Mouse (Mus musculus) layer of hippocampus, adult 9-10 months (tissue): ENCODE results near the gene Mrtfa.

ENCODE experiments used
- DNase-seq: peaks from one replicate; pipeline ENCODE4 v3.0.0; 2022; ENCODE audit warnings: low spot score

The Mrtfa gene

DNA sequence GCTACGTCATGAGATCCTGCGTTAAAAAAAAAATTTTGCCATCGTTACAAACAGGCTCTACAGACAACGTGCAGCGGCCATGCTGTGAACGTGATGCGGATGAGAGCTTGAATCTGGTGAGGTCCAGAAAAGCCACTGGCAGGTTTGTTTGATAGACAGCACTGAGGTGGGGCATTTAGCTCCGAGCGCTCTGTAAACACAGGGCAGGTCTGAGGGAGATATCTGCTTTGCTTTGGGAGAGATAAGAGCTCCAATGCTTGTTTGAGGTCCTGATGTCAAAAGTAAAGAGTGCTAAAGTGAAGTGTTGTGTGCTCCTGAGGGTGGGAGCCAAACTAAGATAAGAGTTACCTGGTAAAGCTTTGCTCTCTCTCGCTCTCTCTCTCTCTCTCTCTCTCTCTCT is 6.6 kb upstream of the Mrtfa start:
- no peak for DNase-seq

DNA sequence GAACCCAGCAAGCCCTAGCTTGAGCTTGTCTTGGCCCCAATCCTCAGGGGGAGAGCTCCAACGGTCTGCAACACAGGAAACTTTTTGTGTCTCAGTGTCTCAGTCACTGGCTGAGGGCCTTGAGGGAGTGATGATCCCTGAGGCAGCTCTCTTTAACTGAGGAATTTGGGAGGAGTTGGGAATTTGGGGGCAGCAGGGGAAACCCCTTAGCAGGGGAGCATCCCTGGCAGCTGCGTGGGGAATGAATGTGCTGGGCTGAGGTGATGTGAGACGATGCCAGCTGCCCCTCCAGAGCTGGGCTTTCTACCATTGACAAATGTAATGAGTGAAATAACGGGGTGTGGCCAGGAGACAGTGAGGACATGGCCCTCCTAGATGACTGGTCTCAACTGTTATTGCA is 4.9 kb upstream of the Mrtfa start:
- DNase-seq = no peak

DNA sequence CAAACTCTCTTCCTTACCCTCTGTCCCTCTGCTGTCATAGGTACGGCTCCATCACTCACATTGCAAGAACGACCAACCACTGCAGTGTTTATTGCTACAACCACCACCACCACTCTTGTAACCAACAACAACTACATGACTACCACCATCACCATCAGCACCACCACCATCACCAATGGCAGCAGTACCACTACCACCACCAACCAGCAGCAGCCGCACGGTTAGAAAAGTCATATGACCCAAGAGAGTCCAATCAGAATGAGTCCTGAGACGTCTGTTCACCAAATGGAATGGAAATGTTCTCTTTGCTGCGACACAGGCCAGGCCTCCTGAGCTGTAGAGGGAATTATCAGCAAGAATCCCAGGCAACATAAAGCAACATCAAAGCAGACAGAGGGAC is 4.2 kb upstream of the Mrtfa start:
- DNase-seq = no peak

DNA sequence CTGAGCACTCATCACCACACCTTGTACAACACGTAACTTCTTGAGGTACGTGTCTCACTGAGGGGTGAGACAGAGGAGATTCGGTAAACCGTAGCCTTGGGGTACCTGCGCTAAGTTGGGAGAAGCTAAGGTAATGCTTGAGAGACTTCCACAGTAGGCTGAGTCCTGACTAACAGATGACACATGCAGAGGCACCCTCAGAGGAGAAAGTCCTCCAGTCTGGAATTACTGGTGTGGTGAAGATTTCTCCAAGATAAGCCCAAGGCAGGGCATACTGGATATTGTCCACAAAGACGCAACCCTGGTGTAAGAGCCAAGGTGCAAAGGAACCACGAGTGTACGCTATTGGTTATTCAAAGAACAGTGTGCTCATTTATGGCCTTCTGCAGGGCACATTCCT is 2.3 kb upstream of the Mrtfa start:
- DNase-seq = no peak

DNA sequence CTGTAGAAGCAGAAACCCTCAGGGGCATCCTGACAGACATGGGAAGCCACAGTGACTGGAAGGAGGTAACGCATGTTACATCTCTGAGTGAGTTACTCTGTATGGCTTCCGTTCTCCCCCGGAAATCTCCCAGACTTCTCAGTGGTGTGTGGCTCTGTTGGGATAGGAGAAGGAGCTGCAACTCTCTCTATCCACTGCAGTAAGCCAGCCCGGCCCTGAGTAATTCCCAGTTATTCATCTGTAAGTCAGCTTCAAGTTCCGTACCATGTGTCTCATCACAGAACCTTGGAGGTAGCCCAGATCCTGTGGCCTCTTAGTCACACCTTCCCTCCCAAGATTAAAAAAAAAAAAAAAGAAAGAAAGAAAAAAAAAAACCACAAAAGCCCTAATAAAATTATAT is 1.8 kb upstream of the Mrtfa start:
- no peak for DNase-seq

DNA sequence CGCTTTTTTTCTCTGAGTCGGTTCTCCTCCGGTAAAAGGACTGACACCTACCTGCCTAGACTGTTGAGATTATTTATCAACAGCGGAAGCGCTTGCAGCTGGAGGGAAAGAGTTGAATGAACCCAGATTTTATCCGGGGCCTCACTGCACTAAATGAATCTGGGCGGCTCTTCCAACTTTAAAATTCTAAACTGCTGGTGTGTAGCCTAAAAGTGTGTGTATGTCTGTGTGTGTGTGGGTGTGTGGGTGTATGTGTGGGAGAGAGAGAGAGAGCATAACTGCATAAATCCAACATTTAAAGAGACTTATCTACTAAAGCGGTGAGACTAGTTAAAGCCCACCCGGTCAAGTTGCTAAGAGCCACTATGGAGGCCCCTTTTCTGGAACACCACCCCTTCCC is 746 bp upstream of the Mrtfa start:
- no peak for DNase-seq

DNA sequence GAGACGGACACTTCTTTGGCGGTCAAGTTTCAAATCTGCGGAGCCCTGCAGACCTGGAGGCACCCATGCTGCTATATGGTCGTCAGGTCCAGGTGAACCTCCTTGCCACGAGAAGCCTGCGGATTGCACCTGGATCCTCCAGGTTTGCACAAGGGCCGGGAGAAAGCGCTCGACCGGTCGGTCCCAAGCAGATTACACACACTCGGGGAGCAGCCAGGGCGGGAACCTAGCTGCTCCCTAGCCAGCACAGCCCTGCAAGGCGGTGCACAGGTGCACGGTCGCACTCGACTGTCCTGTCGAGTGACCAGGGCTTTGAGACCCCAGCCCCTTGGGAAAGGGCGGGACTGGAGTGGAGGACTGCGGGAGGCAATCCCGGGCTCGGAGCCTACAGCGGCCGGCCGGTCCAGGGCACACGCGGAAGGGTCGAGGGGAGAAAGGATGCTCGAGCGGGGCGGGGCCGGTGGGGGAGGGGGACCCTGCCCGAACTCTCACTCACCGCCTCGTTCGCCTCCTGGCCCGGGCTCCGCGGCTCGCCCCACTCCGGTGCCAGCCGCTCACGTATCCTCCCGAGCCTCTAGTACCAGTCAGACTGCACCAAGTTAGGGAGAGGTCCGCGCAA is 437 bp downstream of the Mrtfa start:
- no peak for DNase-seq

DNA sequence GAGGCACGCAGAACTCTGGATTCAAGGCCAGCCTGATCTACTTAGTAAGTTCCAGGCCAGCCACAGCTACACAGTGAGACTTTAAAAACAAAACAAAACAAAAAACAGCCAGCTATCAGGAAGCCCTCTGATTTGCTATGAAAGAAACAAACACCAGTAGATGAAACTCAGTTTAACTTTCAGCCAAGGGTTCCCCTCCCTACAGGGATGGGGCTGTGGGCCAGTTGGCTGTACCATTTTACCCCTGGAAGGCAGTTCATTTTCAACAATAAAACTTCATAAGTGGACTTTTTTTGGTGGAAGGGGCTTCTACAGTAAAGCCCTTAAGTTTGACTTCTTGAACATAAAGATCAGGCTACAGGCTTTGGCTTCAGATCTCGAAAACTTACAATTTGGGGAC is 1.5 kb downstream of the Mrtfa start:
- DNase-seq = no peak

DNA sequence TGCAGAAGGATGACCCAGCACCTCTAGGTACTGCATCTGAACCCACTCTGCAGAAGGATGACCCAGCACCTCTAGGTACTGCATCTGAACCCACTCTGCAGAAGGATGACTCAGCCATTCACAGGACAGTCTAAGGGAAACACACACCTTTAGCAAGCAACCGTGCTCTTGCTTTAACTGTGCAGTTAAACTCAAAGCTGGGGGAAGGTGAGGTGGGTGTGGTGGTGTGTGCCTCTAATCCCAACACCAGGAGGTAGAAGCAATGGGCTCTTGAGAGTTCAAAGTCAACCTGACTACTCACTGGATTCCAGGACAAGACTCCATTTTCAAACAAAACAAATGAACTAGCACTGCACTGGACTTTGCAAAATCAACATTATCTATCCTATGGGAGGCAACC is 5.6 kb downstream of the Mrtfa start:
- DNase-seq = no peak

DNA sequence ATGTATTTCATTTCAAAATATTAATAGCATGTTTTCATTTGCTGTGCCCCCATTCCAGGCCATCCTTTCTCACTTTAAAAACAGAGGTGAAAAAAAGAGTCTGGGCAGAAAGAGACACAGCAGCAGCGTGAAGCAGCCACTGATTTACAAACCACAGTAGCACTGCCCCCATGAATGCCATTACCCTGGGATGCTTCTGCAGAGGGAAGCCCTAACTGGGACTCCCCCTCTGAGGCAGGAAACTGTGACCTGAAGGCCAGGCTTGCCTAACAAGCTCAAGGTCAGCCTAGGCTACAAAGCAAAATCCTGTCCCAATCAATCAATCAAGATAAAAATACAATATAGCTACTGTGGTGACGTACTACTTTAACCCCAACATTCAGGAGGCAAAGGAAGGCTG is 9.3 kb downstream of the Mrtfa start:
- no peak for DNase-seq

DNA sequence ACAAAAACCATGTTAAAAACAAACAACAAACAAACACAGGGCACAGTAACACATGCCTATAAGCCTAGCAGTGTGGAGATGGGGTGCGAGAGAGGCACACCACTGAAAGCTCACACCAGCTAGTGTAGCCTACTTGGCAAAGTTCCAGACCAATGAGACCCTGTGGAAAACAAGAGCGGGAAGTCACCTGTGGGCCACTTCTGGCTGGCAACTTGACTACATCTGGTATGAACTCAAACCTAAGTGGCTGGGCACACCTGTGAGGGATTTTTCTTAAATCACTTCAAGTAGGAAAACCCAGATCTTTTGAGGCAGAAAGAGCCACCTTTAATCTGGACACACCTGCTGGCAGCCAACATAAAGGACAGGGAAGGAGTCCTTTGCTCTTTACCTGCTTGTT is 11.0 kb downstream of the Mrtfa start:
- DNase-seq = no peak

DNA sequence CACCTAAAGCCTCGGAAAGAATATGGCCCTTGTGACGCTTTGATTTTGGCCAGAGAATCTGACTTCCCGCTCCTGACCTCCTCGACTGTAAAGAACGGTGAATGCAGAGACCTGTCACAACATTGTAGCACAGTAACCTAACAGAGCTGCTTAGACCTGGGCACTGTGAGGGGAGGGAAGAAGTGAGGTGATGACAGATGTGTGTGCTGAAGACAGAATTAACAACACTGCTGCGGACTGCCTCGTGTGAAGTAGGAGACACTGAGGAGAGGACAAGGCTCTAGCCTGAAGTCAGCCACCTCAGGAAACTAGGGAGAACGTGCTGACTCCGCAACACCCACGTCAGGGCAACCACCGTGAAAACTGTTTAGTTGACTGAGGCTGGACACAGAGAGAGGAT is 11.9 kb downstream of the Mrtfa start:
- no peak for DNase-seq

DNA sequence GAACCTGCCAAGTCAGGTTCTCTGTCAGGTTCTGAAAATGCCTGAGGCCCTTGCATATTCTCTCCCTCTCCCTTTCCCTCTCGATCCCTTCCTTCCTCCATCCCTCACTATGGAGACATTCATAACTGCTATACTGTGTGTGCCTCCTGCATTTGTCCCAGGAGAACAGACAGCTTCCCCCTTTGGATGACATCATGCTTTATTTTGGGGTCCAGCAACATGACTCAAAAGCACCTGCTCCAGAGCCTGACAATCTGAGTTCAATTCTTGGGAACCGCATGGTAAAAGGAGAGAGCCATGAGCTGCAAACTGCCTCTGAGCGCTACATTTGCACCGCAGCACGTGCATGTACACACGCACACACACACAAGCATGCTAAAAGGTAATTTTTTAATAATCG is 12.7 kb downstream of the Mrtfa start:
- DNase-seq = no peak

DNA sequence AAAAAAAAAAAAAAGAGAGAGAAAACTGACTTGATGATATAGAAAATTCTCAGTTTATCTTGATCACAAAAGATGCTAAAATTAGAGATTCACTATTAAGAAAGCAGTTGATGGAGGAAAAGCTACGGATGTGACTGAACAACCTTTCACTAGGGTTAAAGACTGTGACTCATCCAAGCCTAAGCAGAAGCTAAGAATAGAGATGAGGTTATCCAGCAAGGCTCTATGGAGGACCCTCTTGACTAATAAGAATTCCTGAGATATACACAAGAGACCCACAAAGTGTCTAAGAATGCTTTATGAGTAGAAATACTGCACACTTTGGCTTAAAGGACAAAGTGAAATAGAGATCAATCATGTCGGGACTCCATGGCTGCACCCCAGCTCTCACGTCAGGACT is 14.9 kb downstream of the Mrtfa start:
- no peak for DNase-seq

DNA sequence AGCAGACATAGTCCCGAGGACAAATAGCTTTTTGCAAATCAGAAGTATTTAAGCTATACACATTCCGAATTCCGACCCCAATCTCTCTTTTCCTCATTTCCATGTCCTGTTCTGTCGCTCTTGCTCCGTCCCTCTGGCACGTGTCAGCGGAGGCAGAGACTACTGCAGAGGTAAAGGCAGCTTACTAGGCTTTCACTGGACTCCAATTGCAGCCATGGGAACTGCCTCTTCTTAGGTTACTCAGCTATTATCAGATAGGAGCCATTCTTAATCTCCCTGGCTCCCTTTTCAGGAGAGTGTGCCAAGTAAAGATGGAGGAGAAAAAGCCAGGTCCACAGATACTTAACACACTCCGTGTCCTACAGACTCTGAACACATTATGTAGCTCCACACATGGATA is 18.3 kb downstream of the Mrtfa start:
- no peak for DNase-seq

DNA sequence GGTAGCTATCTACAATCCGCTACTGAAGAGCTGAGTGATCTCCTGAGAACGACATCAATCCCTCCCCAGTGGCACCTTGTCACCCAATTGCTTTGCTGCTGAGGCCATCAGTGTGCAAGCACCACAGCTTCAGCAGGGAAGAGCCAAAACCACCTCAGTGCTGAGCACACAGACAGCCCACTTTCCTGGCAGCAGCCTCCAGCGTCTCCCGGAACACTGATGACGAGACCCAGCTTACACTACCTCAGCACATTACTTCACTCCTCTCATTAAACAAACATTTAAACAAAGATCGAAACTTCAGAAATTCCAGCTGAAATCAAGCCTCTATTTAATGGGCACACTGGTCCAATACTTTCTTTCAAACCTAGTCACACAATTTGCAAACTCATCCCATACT is 21.8 kb downstream of the Mrtfa start:
- no peak for DNase-seq

DNA sequence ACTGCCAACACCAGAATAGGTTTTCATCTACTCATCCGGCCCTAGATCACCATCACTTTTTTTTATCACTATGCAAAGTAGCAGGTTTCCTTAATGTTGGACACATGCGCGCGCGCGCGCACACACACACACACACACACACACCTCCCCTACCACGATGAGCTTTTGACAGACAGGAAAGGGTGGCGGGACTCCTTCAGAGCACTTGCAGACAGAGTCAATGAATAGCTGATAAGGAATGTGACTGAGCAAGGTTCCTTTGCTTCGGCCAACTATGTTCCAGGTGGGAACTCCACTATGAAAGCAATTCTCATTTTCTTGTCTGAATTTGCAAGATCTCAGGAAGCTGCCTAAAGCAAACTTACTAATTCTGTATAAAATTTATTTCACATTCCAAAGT is 22.7 kb downstream of the Mrtfa start:
- no peak for DNase-seq

DNA sequence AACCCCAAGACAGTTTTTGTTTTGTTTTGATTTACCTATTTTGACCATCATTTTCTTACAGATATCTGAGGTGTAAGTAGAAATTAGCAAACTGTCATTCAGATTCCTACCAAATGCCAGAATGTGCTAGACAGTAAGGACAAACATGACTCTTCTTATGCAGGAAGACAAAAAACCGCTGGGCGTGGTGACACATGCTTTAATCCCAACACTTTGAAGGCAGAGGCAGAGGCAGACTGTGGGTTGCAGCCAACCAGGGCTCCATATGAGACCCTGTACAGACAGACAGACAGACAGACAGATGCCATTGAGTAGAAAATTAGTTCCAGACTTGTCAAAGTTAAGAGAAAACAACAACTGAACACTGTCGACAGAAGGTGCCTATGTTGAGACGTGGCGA is 24.3 kb downstream of the Mrtfa start:
- no peak for DNase-seq

DNA sequence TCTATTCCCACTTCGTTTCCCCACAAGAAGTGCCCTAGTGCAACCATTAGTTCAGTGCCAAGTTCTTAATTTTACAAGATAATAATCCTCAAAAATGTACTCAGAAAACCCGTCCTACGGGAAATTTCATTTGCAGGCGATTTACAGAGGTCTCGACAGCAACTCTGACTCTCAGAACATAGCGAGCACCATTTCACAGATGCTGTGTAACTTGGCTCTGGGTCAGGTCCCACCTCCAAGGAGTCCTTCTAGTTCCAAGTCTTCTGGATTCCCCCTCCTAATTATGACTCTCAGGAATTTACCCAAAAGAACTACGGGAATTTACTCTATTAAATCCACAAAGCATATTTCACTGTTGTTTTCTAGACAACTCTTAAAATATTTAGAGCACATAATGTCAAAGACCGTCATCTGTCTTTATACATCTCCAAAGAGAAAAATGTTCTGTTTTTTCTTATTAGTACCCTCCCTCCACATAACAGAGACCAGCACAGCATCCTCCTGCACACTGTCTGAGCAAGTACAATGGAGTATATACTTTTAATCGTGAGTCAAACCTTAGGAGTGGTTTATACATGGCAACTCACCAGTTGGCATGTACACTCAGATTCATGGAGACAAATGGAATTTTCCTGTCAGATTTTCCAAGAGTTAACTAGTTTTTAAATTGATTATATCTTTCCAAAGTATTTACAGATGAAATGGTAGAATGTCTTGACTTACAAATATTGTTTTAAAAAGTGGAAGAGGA is 25.8 kb downstream of the Mrtfa start:
- no peak for DNase-seq

DNA sequence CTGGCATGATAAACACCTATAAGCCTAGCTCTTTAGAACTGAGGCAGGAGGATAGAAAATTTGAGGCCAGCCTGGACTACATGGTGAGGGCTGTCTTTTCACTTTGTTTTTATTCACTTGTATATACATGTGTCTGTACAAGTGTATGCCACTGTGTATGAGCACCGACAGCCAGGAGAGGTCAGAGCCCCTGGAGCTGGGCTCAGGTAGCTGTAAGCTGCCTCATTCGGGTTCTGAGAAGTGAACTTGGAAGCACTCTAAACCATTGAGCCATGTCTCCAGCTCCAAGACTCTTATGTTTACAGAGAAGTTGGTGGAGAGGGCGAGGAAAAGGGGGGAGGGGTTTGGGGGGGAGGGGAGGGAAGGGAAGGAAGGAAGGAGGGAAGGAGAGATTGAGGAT is 29.0 kb downstream of the Mrtfa start:
- no peak for DNase-seq

DNA sequence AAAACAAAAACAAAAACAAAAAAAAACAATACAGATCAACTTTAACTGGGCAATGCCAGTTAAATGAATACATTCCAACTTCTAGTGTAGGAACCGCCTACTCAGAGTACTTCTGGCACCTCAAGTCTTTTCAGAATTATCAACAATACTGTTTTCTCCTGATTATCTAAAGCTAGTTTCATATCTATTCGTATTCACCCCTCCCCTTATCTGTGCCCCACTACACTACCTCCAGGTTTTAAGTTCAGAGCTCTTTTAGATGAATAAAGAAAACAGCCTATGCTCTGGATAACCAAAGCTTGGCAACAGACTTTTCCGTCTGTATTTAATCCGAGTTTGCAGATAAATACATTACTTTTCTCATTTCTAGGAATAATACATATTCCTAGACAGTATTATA is 29.9 kb downstream of the Mrtfa start:
- DNase-seq = no peak

DNA sequence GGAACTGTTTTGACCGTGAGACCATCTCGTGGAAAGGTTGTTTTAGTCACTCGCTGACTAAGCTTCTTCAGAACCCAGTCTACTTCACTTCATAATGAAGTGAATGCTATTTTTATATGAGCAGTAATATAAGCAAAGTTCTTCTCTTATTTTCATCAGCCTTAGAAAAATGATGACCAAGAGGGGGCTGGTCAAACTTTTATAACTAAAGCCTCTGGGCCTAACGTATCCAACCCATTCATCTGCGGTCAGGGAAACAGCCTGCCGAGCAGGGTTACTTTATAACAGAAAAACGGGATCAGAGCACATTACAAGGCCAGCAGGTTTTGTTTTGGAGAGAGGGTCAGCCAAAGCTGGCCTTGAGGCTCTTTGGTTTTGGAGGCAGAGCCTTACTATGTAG is 31.3 kb downstream of the Mrtfa start:
- no peak for DNase-seq

DNA sequence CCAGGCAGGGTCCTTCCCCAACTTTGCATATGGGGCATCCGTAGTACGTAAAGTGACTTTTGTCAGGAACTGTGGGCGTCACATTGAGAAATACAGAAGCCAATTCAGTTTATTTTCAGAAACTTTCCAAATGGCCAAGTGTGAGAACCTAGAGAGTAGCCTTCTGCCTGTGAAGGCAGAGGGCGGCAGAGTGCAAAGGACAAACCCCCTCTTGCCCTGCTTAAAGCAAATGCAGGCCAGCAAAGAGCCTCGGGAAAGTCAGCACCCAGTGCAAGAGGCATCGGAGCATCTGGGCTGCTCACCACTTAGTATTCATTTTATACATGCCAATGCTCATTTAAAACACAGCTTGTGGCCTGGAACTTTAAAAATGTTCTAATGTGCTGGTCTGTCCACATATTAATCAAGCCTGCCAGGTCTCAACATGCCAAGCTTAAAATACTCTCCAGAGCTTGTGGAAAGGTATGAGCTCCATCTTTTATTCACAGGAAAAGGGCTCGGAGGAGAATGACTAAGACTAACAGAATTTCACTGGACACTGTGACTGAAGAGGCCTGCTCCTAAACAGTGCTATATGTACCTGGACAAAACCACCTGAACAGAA is 31.9 kb downstream of the Mrtfa start:
- DNase-seq = no peak

DNA sequence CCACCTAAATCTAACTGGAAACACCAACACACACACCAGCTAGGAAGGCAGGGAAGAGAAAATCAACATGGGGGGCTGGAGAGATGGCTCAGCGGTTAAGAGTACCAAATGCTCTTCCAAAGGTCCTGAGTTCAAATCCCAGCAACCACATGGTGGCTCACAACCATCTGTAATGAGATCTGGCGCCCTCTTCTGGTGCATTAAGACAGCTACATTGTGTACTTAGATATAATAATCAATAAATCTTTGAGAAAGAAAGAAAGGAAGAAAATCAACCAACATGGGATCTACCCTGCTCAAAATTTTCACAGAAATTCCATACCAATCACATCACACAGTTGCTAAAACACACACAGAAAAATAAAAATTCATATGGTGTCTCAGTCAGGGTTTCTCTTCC is 34.1 kb downstream of the Mrtfa start:
- no peak for DNase-seq
